Mouse (Mus musculus) bone marrow, adult 2 months (tissue): ENCODE measurements around the gene Madcam1. TPM values are rescaled to one million over a fixed set of nuclear protein-coding genes. Genes with fewer than 3 reads are reported as not detected.

Experiments
- H3K27ac ChIP-seq: fragments of 200-500 bp; 2 replicates; pipeline ENCODE4 v1.5.1; 2012; ENCODE audit warnings: low read depth, mild to moderate bottlenecking, control low read depth, inconsistent platforms, low read length; ENCODE audit not compliant: control insufficient read depth, poor library complexity, insufficient read depth
- H3K4me1 ChIP-seq: fragments of 200-500 bp; 2 replicates; pipeline ENCODE4 v1.6.1; 2011; ENCODE audit warnings: low read length; ENCODE audit not compliant: control insufficient read depth, insufficient read depth
- H3K4me3 ChIP-seq: fragments of 200-500 bp; replicated peaks from 2 replicates; pipeline ENCODE3; 2011; ENCODE audit warnings: mild to moderate bottlenecking, low read depth, low read length, control low read depth; ENCODE audit not compliant: control insufficient read depth
- CTCF ChIP-seq: fragments of 200-500 bp; IDR thresholded peaks from 2 replicates; pipeline ENCODE4 v1.5.1; 2011; ENCODE audit warnings: low read length, control low read depth; ENCODE audit not compliant: control insufficient read depth, insufficient read depth
- POLR2A ChIP-seq: fragments of 200-500 bp; IDR thresholded peaks from 2 replicates; pipeline ENCODE4 v1.6.1; 2011; ENCODE audit warnings: low read depth, mild to moderate bottlenecking, control low read depth, low read length, borderline replicate concordance; ENCODE audit not compliant: control insufficient read depth
- WGBS: fragments of 180-500 bp; shearing (Covaris S2); methylation state at CpG from one replicate; pipeline ENCODE4 v1.1.7; 2018; 5-methylcytosine and 5-hydroxymethylcytosine counted together
- polyA plus RNA-seq: library from polyadenylated mRNA; stranded (reverse); fragments of >200 nt; gene quantifications from 2 replicates; pipeline ENCODE4 v1.2.4, GENCODE M21; 2011; ENCODE audit warnings: low replicate concordance; ENCODE audit not compliant: missing spikeins, insufficient read depth, insufficient read length

The Madcam1 gene
- polyA plus RNA-seq, 1 experiment, result not detected

DNA sequence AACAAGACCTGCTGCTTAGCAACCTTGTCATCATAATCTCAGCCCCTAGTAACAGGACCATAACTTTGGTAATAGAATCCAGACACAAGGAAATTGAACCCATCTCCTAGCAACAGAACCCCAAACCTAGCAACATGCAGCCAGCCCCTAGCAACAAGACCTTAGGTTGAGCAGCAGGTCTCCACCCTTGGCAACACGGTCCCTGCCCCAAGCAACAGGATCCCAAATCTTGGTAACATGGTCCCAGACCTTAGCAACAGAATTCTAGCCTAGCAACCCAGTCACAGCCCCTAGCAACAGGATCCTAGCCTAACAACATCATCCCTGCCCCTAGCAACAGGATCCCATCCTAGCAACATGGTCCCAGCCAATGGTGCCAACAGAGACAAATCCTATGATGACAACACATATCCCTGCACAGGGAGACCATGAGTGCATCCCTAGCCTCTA lies 9.4 kb upstream of the Madcam1 start:
- TF ChIP-seq POLR2A (no peak), CTCF (no peak)
- no peak overlapping the region for H3K27ac ChIP-seq
- 52% methylated on average over 1 of the region's 1 CpGs for WGBS
- no peak overlapping the region for H3K4me3 ChIP-seq
- H3K4me1 ChIP-seq, result no peaks in the 10 kb centered on the region

DNA sequence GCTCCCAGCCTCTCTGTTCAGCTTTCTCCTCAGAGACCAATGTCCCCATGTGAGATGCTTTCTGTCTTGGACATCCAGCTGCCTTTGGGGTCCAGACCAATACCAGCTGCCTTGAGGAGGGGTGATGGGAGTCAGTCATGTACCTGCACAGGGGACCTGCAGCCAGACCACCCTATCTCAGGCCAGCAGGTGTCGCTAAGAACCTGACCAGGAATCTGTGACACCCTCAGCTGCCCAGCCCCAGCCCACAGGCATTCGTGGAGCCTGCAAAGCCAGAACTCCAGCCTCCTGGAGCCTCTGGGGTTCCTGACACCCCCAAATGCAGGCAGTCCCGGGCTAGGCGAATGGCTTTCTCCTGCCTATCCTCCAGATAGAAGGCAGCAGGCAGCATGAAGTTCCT lies 5.5 kb upstream of the Madcam1 start:
- TF ChIP-seq CTCF (peak; percentile 43), POLR2A (no peak)
- Histone ChIP-seq H3K4me3 (no peak overlapping the region), H3K27ac (no peak overlapping the region), H3K4me1 (no peaks in the 10 kb centered on the region)
- 32% methylated on average over 4 of the region's 4 CpGs for WGBS

DNA sequence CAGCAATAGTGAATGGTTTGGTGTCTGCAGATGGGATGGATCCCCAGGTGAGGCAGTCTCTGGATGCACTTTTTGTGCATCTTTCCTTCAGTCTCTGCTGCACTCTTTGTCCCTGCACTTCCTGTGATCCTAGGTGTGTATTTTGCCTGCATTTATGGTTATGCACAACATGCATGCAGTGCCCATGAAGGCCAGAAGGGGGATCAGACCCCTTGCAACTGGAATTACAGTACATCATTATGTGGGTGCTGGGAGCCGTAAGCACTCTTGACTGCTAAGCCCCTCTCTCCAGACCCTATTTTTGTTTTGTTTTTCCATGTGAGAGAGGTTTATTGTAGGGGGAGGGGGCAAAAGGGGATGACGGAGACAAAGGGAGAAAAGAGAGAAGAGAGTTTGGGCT lies 4.1 kb upstream of the Madcam1 start:
- TF ChIP-seq CTCF, result 0 out of 2 replicates have a peak, but pooled peaks have one; percentile 8
- no peak for TF ChIP-seq POLR2A

DNA sequence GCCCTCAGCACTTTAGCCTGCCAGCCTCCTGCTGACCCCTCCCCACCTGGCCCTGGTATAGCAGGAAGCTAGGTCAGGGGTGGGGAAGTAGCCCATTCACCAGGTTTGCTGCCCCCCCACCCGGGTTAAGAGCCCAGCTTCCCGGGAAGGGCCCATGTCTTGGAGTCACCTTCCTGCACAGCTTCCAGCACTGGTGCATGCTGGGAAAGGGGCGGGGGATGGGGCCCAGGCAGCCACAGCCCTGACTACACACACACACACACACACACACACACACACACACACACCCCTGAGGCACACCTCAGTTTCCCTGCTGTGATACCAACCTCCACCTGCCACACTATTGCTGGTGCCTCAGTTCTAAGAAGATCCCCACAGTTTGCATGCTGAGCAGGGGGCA lies 2.5 kb upstream of the Madcam1 start:
- WGBS, result 52% methylated on average over 3 of the region's 3 CpGs
- Histone ChIP-seq H3K27ac (no peak overlapping the region), H3K4me1 (no peaks in the 10 kb centered on the region), H3K4me3 (no peak overlapping the region)
- no peak for TF ChIP-seq CTCF
- no peak for TF ChIP-seq POLR2A

More for the DNA sequence above, 4.1 kb upstream of the Madcam1 start:
- H3K4me1 ChIP-seq, result no peaks in the 10 kb centered on the region
- H3K27ac ChIP-seq, result no peak overlapping the region
- no peak overlapping the region for H3K4me3 ChIP-seq
- 80% methylated on average over 2 of the region's 2 CpGs for WGBS

DNA sequence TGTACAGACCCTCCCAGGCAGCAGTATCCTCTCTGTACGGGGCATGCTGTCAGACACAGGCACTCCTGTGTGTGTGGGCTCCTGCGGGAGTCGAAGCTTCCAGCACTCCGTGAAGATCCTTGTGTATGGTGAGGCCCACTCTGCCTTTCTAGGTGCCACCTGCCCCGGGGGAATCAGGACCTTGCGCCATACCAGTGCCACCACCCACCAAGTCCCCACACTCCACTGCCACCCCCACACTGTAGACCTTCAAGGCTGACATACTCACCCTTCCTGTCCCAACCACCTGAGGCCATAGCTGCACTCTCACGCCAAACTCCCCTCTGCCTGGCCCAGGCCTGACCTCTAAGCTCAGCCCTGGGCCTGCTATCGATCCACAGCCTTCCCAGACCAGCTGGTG lies 692 bp downstream of the Madcam1 start:
- Histone ChIP-seq H3K4me3 (no peak overlapping the region), H3K27ac (no peak overlapping the region), H3K4me1 (peaks cover under 1% of the 10 kb centered on the region)
- TF ChIP-seq POLR2A (no peak), CTCF (no peak)
- 79% methylated on average over 8 of the region's 8 CpGs for WGBS

DNA sequence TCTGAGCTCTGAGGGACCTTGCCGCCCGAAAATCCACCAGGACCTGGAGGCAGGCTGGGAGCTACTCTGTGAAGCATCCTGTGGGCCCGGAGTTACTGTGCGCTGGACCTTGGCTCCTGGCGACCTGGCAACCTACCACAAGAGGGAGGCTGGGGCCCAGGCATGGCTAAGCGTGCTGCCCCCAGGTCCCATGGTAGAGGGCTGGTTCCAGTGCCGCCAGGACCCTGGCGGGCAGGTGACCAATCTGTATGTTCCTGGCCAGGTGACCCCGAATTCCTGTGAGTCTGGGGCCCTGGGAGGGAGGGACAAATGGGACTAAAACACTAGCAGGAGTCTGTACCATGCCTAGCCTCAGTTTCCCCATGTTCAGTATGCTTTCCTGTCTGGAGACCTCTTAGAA lies 2.1 kb downstream of the Madcam1 start:
- WGBS, result 75% methylated on average over 9 of the region's 9 CpGs

DNA sequence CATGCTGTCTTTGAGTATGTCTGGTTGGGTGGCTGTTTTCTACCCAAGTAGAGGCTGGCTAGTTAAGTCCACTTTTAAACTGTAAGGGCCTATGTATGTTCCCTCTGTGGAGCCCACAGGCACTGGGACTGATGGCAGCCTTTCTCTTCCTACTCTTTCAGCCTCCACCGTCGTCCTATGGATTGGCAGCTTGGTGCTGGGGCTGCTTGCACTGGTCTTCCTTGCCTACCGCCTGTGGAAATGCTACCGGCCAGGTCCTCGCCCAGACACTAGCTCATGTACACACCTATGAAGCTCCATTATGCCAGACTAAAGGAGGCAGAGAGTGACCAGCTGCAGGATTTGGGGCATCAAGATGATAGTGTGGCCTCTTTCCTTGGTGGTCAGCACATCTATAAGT lies 3.7 kb downstream of the Madcam1 start:
- no peak for TF ChIP-seq CTCF
- TF ChIP-seq POLR2A, result no peak
- Histone ChIP-seq H3K4me1 (peaks cover 5% of the 10 kb centered on the region), H3K27ac (no peak overlapping the region), H3K4me3 (no peak overlapping the region)
- WGBS, result 78% methylated on average over 5 of the region's 5 CpGs

More for the DNA sequence above, 2.1 kb downstream of the Madcam1 start:
- Histone ChIP-seq H3K4me3 (no peak overlapping the region), H3K27ac (no peak overlapping the region), H3K4me1 (peaks cover 5% of the 10 kb centered on the region)
- no peak for TF ChIP-seq CTCF
- no peak for TF ChIP-seq POLR2A

DNA sequence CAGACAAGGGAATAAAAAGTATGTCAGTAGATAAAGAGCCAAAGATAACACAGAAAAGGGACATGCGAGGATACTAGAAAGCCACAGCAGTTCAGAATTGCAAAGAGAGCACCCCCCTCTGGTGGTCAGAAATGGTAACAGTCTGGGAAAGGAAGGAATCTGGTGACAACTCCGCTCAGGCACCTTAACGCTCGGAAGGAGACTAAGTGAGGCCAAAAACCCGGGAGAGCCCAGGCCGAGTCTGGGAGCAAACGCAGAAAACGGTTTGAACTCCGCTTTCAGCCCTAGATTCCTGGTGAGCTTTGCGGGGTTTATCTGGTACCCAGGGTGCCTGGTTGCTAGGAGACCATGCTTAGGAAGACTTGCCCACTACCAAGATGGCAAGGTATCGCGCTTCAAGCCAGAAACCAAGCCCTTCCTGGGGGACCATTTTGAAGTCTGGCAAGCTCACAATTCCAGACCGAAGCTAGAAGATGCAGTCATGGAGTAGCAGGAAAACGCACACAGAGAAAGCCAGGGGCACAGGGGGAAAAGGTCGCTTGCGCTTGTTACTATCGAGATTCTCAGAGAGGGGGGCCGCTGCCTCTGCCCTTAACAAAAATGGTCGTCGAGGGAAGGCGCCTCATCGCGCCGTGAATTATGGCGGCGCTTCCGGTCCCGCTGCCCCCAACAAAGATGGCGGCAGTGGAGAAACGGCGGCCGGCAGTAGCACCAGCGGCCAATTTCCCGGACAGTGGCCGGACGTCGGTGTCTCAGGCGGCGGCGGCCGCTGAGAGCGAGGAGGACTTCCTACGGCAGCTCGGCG lies 4.6 kb downstream of the Madcam1 start, which contains the start of gene Tpgs1:
Gene Tpgs1 (plus strand): TSS at position 599 of the 805 bp plus-strand sequence.
- Histone ChIP-seq H3K4me1 (peaks cover 5% of the 10 kb centered on the region), H3K4me3 (peak within 1 kb of the TSS; percentile 96), H3K27ac (peak within 1 kb of the TSS; percentile 84)
- TF ChIP-seq POLR2A (peak; percentile 74; the same call in 1 of the 2 replicates), CTCF (peak; percentile 52; the same call in 1 of the 2 replicates)
- under 1% methylated on average over 45 of the region's 45 CpGs for WGBS
